Mouse (Mus musculus) colon, adult 2 months (tissue): ENCODE results near the gene S100a13. TPM values are rescaled to one million over a fixed set of nuclear protein-coding genes. Genes with fewer than 3 reads are reported as not detected.

Experiments
- polyA plus RNA-seq: library from polyadenylated mRNA; depleted of rRNA; stranded (reverse); fragments of >200 nt; gene quantifications from 2 replicates; pipeline ENCODE4 v1.2.3, GENCODE M21; 2012; rRNA removed

S100a13 gene
- polyA plus RNA-seq: 61.5 and 65.1 TPM in 2 replicates

GRCm38 (mm10) chr3:90513796-90514590, at the start of gene S100a13, which contains the start of gene S100a1:
TSS of gene S100a13 (plus strand) at chr3:90514435.
TSS of gene S100a1 (minus strand) at chr3:90514392.

GRCm38 (mm10) chr3:90465686-90466310, 48.4 kb upstream of the S100a13 start, which contains the start of gene Npr1:
TSS of gene Npr1 (minus strand) at chr3:90465866.

GRCm38 (mm10) chr3:90475831-90476611, 38.2 kb upstream of the S100a13 start, which contains the start of gene Ilf2:
TSS of gene Ilf2 (plus strand) at chr3:90476126.

GRCm38 (mm10) chr3:90490696-90491256, 23.5 kb upstream of the S100a13 start, which contains the start of gene Snapin:
TSS of gene Snapin (minus strand) at chr3:90491033.

GRCm38 (mm10) chr3:90508950-90509746, 5.1 kb upstream of the S100a13 start, which contains the start of gene Chtop:
TSS of gene Chtop (minus strand) at chr3:90509498.

GRCm38 (mm10) chr3:90526580-90526979, 12.3 kb downstream of the S100a13 start, which contains the start of gene S100a14:
TSS of gene S100a14 (plus strand) at chr3:90526856.

GRCm38 (mm10) chr3:90537141-90537904, 23.1 kb downstream of the S100a13 start, which contains the start of gene S100a16:
TSS of gene S100a16 (plus strand) at chr3:90537254.

GRCm38 (mm10) chr3:90560008-90560628, 45.9 kb downstream of the S100a13 start, which contains the start of gene S100a3:
TSS of gene S100a3 (plus strand) at chr3:90560578.

Other genes starting within 250 kb of the S100a13 start
- gene Dennd4b, start 249.2 kb upstream of the S100a13 start, polyA plus RNA-seq: 11.9 and 15.7 TPM in 2 replicates
- 12.9 and 16.4 TPM in 2 replicates for gene Gatad2b, start 221.3 kb upstream of the S100a13 start, polyA plus RNA-seq
- 11.7 and 12.2 TPM in 2 replicates for gene Slc27a3, start 124.5 kb upstream of the S100a13 start, polyA plus RNA-seq
- 24.1 and 28.2 TPM in 2 replicates for gene Ints3, start 80.8 kb upstream of the S100a13 start, polyA plus RNA-seq
- 7.2 and 7.4 TPM in 2 replicates for gene Npr1, start 48.6 kb upstream of the S100a13 start, polyA plus RNA-seq
- gene Ilf2, start 38.3 kb upstream of the S100a13 start, polyA plus RNA-seq: 10.1 and 10.5 TPM in 2 replicates
- gene Snapin, start 23.4 kb upstream of the S100a13 start, polyA plus RNA-seq: 14.8 and 15.0 TPM in 2 replicates
- gene Chtop, start 4.9 kb upstream of the S100a13 start, polyA plus RNA-seq: 29.8 and 34.1 TPM in 2 replicates
- 199 and 230 TPM in 2 replicates for gene S100a1, start within 50 bp of the S100a13 start, polyA plus RNA-seq
- gene S100a14, start 12.4 kb downstream of the S100a13 start, polyA plus RNA-seq: 29.0 and 52.1 TPM in 2 replicates
- gene S100a16, start 22.8 kb downstream of the S100a13 start, polyA plus RNA-seq: 267 and 284 TPM in 2 replicates
- 0.41 and 0.50 TPM in 2 replicates for gene S100a3, start 46.1 kb downstream of the S100a13 start, polyA plus RNA-seq
- not detected in 2 replicates for gene S100a2, start 75.8 kb downstream of the S100a13 start, polyA plus RNA-seq
- gene Gm42674, start 87.5 kb downstream of the S100a13 start, polyA plus RNA-seq: not detected in 2 replicates
- gene S100a4, start 89.3 kb downstream of the S100a13 start, polyA plus RNA-seq: 10.2 and 12.3 TPM in 2 replicates
- not detected in 2 replicates for gene S100a5, start 94.1 kb downstream of the S100a13 start, polyA plus RNA-seq
- gene S100a6, start 98.4 kb downstream of the S100a13 start, polyA plus RNA-seq: 1,904 and 2,022 TPM in 2 replicates
- 0.54 and 0.59 TPM in 2 replicates for gene S100a7a, start 139.6 kb downstream of the S100a13 start, polyA plus RNA-seq
- not detected in 2 replicates for gene S100a8, start 154.5 kb downstream of the S100a13 start, polyA plus RNA-seq
- gene S100a9, start 181.3 kb downstream of the S100a13 start, polyA plus RNA-seq: 0.49 TPM in 1 of 2 replicates, not detected in the other
- gene Pglyrp4, start 212.5 kb downstream of the S100a13 start, polyA plus RNA-seq: not detected in 2 replicates